Mouse (Mus musculus): Measurements from ENCODE around the gene Tex26. TPM values are rescaled to one million over a fixed set of nuclear protein-coding genes. Genes with fewer than 3 reads are reported as not detected.

The Tex26 gene
- total RNA-seq, 2 experiments from 2014 or later, result 0.27 TPM; not detected in 1

DNA sequence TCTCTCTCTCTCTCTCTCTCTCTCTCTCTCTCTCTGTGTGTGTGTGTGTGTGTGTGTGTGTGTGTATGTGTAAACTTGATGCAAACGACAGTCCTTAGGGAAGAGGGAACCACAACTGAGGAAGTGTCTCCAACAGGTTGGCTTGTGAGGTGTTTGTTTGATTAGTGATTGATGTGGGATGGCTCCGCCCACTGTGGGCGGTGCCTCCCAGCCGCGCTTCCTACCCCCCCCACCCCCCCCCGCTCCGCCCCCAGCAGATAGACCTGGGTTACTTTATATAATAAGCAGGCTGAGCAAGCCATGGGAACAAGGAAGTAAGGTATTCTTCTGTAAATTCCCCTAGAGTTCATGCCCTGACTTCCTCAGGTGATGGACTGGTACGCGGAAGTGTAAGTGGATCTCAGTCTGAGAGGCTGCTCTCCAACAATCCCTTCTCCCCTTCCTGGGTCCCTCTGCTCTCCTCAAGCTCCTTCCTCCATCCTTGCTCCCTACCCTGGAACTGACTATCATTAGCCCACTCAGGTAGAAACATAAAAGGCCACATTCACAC, 5.2 kb upstream of the Tex26 start:
- no peak for DNase-seq

DNA sequence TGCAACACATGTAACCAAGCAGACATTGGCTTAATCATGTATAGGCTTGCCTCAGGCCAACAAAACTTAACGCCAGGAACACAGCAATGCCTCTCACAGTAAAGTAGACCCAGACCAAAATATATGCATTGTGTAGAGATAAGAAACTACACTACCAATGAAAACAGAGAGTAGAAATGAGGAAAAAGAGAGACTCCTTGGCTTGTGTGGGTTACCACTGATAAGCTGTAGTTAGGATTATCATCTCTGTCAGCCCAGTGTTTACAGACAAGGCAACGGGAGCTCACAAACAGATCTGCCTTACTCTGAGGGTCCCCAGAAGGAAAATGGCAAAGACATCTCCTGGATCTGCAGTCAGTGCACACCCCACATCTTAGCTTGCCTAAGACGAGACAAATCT, 2.9 kb upstream of the Tex26 start:
- DNase-seq, result no peak

DNA sequence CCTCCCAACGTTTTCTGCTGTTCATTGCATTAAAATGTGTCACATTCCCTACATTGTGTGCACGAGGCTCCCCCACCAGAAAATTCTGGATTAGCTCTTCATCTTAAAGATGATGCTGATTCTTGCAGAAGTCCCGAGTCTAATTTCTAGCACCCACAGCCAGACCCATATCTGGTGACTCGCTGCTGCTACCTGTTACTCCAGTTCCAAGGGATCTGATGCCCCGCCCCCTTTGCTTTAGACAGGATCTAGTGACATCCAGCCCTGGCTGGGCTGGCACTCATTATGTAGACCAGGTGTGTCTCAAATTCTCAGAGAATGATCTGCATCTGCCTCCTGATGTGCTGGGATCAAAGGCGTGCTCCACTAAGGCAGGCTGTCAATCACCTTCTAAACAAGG, 2.3 kb upstream of the Tex26 start:
- no peak for DNase-seq

- peak; percentile 74 for DNase-seq
Measured at GRCm38 (mm10) chr5:149440180-149440573, 717 bp downstream of the Tex26 start.

GRCm38 (mm10) chr5:149441646-149442276, 2.3 kb downstream of the Tex26 start:
- no peak for DNase-seq

DNA sequence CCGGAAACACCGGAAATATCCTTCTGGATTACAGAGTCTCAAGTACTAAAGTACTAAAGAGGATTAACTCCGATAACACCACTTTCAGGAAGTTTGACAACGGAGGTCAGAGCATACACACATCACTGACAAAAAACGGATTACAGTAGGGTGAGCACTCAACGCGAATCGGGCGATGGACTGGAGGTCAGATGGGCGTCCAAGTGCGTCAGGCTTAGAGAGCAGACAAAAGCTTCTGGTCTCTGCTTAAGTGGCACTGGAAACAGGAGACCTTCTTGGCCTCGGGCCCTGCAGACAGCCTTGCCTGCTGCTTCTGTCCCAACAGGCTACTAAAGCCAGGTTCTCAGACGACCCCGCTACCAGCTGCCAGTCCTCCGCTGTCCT, 2.8 kb downstream of the Tex26 start:
- peak; percentile 27 for DNase-seq

- DNase-seq, result no peak
Measured at GRCm38 (mm10) chr5:149444451-149444850, 5.0 kb downstream of the Tex26 start.

GRCm38 (mm10) chr5:149446495-149446894, 7.0 kb downstream of the Tex26 start:
- no peak for DNase-seq

GRCm38 (mm10) chr5:149447733-149448132, 8.3 kb downstream of the Tex26 start:
- no peak for DNase-seq

GRCm38 (mm10) chr5:149449406-149449805, 9.9 kb downstream of the Tex26 start:
- DNase-seq, result no peak

GRCm38 (mm10) chr5:149451209-149451681, 11.8 kb downstream of the Tex26 start:
- DNase-seq, result no peak

GRCm38 (mm10) chr5:149454281-149454680, 14.8 kb downstream of the Tex26 start:
- peak; percentile 69 for DNase-seq

- DNase-seq, result no peak
Measured at GRCm38 (mm10) chr5:149456544-149456943, 17.1 kb downstream of the Tex26 start.

GRCm38 (mm10) chr5:149462071-149462470, 22.6 kb downstream of the Tex26 start:
- DNase-seq, result no peak

DNA sequence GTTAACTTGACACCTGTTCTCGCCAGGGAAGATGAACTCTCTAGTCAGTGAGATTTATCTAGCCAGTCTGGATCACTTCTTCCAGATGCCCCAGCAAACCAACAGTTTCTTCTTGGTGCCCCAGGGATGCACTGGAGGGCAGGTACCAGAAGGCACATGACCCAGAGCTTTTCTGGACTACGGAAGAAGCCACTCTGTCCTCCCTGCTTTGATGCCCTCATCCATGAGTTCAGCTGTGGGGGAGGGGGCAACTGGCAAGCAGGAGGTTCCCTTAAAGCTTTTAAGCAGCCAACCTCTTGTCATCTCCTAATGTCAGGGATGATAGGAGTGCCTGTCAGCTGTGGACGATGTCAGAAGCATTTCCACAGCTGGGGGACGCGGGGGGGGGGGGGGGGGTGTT, 25.8 kb downstream of the Tex26 start:
- DNase-seq, result no peak

DNA sequence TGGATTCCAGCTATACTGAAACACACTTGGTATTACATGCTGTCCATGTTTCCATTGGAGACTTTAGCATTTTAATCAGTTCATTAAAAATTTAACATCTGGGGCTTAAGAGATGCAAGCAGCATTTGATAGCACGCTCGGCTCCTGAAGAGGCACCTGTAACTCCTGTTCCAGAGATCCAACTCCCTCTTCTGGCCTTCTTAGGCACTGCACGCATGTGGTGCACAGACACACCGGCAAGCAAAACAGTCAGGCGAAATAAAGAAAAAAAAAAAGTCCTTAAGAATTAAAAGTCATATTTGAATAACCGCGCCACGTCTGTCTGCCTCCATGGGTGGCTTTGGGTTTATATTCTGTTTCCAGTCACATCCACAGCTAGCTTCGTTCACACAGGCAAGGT, 34.7 kb downstream of the Tex26 start:
- DNase-seq, result no peak

GRCm38 (mm10) chr5:149474701-149475468, 35.4 kb downstream of the Tex26 start:
- DNase-seq, result no peak

GRCm38 (mm10) chr5:149481920-149482319, 42.5 kb downstream of the Tex26 start:
- DNase-seq, result no peak

- no peak for DNase-seq
Measured at GRCm38 (mm10) chr5:149483321-149484052, 44.0 kb downstream of the Tex26 start.

DNA sequence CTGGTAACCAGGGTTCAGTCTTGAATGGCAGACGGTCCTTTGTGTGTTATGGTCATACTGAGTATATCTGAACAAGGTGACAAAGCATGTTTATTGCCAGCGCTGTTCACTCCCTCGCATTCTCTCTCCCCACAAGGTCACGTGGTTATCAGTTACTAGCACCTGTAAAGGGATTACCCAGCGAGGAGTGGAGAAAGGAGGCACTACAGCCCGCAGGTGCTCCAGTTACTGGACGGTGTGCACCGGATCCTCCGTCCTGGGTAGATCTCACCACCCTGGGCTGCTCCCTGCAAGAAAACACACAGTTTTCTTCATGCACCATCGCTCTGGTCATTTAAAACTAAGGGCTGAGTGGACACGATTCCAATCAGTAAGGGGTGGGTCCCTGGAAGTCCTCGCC, 44.8 kb downstream of the Tex26 start:
- DNase-seq, result no peak

- DNase-seq, result no peak
Measured at GRCm38 (mm10) chr5:149485447-149485846, 46.0 kb downstream of the Tex26 start.

DNA sequence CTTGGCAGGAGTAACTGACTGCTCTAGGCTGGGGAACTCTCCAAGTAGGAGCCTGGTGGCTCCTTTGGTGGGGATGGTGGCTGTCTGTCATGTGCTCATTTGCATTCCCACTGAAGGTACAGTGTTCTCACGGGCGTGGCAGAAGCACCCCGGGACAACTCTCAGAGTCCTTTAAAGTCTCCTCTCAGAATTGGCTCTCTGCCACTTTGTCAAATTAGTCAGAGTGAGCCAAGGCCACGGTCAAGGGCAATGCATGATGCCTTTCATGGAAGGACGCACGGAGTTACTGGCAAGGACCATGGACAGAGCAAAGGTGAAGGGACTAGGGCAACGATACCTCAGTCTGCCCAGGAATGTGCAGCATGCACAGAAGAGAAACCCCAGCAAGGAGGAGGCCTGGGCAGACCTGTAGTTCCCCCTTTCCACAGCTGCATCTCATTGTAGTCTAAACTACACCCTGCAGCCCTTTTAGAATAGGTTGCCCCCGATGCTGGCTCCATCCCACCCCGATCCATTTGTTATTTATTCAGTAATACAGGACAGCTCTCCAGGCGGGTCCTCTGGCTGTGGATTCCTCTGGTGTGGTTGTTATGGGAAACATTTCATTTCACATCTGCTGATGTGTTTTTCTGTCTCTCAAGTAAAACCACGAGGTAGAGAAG, 49.0 kb downstream of the Tex26 start:
- DNase-seq, result no peak

Measured in gastrocnemius, postnatal 10 days (tissue).